Mouse (Mus musculus): ENCODE results near the gene Hexb.

The Hexb gene

DNA sequence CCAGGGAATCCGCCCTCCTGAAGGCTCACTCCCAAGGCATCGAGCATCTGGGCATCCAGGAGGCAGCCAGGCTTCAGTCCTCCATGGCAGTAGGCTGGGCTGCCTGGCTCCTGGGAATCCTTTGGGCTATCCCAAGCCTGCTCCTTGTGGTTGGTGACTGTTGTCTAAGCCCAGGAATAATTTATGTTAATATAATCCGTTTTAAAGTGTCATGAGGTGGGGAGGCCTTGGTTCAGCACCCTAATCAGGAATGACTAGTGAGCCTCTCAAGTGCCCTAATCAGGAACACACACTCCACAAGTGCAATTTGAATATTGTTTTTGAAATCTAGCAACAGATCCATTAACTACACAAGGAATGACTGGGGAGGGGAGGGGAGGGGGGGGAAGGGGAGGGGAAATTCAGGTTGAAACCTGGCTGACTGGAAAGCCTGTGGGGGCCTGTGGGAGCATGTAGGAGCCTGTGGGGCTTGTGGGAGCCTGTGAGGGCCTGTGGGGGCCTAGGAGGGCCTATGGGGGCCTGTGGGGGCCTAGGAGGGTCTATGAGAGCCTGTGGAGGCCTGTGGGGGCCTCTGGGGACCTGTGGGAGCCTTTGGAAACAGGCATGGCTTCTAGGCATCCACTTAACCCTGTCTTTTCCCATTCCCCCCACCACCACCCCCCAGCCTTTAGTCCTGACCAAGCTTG is 16.6 kb upstream of the Hexb start:
- Histone ChIP-seq H3K4me3 (replicated peaks; ENCODE audit: low read length) (no peak overlapping the region), H3K36me3 (ENCODE audit: insufficient read depth, low read length) (no peaks in the 10 kb centered on the region), H3K27me3 (ENCODE audit: insufficient read depth, low read length) (no peaks in the 10 kb centered on the region), H3K4me1 (replicated peaks; ENCODE audit: low read depth, low read length) (peaks cover 22% of the 10 kb centered on the region), H3K9me3 (ENCODE audit: low read length) (no peaks in the 10 kb centered on the region)
- TF ChIP-seq CTCF (conservative IDR thresholded peaks at IDR 0.05; ENCODE audit: low read length) (no peak), POU5F1 (IDR thresholded peaks at IDR 0.05; ENCODE audit: borderline replicate concordance, low read length) (no peak), NANOG (IDR thresholded peaks at IDR 0.05; ENCODE audit: borderline replicate concordance, low read length) (no peak)

GRCm38 (mm10) chr13:97208500-97209010 is 10.4 kb upstream of the Hexb start:
- Histone ChIP-seq H3K4me3 (replicated peaks; ENCODE audit: low read length) (peak overlapping the region; percentile 58), H3K27me3 (ENCODE audit: insufficient read depth, low read length) (no peaks in the 10 kb centered on the region), H3K9me3 (ENCODE audit: low read length) (no peaks in the 10 kb centered on the region), H3K36me3 (ENCODE audit: insufficient read depth, low read length) (no peaks in the 10 kb centered on the region), H3K4me1 (replicated peaks; ENCODE audit: low read depth, low read length) (peaks cover 55% of the 10 kb centered on the region)
- TF ChIP-seq CTCF (conservative IDR thresholded peaks at IDR 0.05; ENCODE audit: low read length) (no peak), NANOG (IDR thresholded peaks at IDR 0.05; ENCODE audit: borderline replicate concordance, low read length) (no peak), POU5F1 (IDR thresholded peaks at IDR 0.05; ENCODE audit: borderline replicate concordance, low read length) (no peak)

DNA sequence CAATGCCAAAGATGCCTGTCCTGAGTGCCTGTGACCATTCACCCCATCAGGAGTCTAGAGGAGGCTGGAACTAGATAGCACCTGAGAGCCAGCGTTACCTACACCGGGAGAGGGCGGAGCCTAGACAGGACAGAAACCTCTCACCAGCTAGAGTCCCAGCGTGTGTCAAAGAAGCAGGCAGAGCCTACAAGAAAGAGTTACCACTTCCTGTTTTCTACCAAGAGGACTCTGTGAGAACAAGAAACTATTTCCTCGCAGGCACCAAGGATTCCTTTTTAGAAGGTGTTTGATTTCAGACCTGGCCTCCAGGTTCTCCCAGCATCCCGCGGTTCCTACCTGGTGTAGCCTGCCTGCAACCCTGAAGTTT is 9.9 kb upstream of the Hexb start:
- no peaks in the 10 kb centered on the region for H3K9me3 ChIP-seq (ENCODE audit: low read length)
- TF ChIP-seq NANOG (IDR thresholded peaks at IDR 0.05; ENCODE audit: borderline replicate concordance, low read length), result no peak
- TF ChIP-seq POU5F1 (IDR thresholded peaks at IDR 0.05; ENCODE audit: borderline replicate concordance, low read length), result no peak
- no peak for TF ChIP-seq CTCF (conservative IDR thresholded peaks at IDR 0.05; ENCODE audit: low read length)
- H3K4me3 ChIP-seq (replicated peaks; ENCODE audit: low read length), result peak overlapping the region; percentile 58

DNA sequence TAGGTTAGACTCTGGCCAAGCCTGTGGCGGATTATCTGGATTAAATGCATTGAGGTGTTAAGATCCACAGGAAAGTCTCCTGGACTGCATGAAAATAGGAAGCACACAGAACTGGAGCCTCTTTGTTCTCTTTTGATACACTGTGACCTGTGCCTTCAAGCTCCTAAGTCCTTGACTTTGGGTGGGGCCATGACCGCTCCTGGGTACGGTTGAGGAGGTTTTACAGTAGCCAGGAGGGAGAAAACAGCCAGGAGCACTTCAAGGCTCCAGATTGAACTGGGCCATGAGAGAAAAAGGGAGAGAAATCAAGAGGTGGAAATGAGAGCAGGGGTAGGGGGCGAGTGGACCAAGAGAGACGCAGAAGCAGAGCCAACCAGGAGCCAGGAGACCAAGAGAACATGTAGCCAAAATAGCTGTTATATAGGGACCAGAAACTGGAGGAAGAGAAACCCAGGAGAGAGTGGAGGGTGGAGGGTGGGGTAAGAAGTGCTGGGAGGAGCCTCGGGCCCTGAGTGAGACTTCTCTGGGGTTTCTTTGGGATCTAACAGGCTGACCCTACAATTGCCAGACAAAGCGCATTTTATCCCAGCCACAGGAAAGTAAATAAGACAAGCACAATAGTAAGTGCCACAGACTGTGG is 9.4 kb upstream of the Hexb start:
- Histone ChIP-seq H3K4me1 (replicated peaks; ENCODE audit: low read depth, low read length) (peaks cover 59% of the 10 kb centered on the region), H3K9me3 (ENCODE audit: low read length) (no peaks in the 10 kb centered on the region), H3K36me3 (ENCODE audit: insufficient read depth, low read length) (no peaks in the 10 kb centered on the region), H3K27me3 (ENCODE audit: insufficient read depth, low read length) (no peaks in the 10 kb centered on the region), H3K4me3 (replicated peaks; ENCODE audit: low read length) (peak overlapping the region; percentile 58)
- TF ChIP-seq NANOG (IDR thresholded peaks at IDR 0.05; ENCODE audit: borderline replicate concordance, low read length), result no peak
- TF ChIP-seq CTCF (conservative IDR thresholded peaks at IDR 0.05; ENCODE audit: low read length), result no peak
- TF ChIP-seq POU5F1 (IDR thresholded peaks at IDR 0.05; ENCODE audit: borderline replicate concordance, low read length), result no peak

More for the DNA sequence above, 9.9 kb upstream of the Hexb start:
- Histone ChIP-seq H3K36me3 (ENCODE audit: insufficient read depth, low read length) (no peaks in the 10 kb centered on the region), H3K27me3 (ENCODE audit: insufficient read depth, low read length) (no peaks in the 10 kb centered on the region), H3K4me1 (replicated peaks; ENCODE audit: low read depth, low read length) (peaks cover 59% of the 10 kb centered on the region)

DNA sequence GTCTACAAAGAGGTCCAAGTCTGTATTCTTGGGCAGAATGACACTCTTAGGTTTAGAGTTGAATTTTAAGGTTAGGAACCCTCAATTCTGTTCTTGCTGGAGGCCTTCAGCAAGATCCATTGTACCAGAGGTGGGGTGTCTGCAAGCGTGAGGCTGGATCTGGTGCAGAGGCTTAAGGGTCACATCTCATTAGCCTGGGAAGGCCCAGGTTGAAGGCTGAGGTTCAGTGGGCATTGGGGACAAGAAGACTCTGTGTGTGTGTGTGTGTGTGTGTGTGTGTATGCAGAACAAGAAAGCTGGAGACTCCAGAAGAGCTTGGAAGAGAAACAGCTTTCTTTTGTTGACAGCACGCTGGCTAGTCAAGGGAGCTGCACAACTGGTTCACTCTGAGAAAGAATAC is 7.9 kb upstream of the Hexb start:
- no peaks in the 10 kb centered on the region for H3K9me3 ChIP-seq (ENCODE audit: low read length)
- H3K4me3 ChIP-seq (replicated peaks; ENCODE audit: low read length), result no peak overlapping the region
- TF ChIP-seq NANOG (IDR thresholded peaks at IDR 0.05; ENCODE audit: borderline replicate concordance, low read length), result no peak
- TF ChIP-seq POU5F1 (IDR thresholded peaks at IDR 0.05; ENCODE audit: borderline replicate concordance, low read length), result no peak
- TF ChIP-seq CTCF (conservative IDR thresholded peaks at IDR 0.05; ENCODE audit: low read length), result no peak
- peaks cover 58% of the 10 kb centered on the region for H3K4me1 ChIP-seq (replicated peaks; ENCODE audit: low read depth, low read length)
- no peaks in the 10 kb centered on the region for H3K27me3 ChIP-seq (ENCODE audit: insufficient read depth, low read length)
- no peaks in the 10 kb centered on the region for H3K36me3 ChIP-seq (ENCODE audit: insufficient read depth, low read length)

DNA sequence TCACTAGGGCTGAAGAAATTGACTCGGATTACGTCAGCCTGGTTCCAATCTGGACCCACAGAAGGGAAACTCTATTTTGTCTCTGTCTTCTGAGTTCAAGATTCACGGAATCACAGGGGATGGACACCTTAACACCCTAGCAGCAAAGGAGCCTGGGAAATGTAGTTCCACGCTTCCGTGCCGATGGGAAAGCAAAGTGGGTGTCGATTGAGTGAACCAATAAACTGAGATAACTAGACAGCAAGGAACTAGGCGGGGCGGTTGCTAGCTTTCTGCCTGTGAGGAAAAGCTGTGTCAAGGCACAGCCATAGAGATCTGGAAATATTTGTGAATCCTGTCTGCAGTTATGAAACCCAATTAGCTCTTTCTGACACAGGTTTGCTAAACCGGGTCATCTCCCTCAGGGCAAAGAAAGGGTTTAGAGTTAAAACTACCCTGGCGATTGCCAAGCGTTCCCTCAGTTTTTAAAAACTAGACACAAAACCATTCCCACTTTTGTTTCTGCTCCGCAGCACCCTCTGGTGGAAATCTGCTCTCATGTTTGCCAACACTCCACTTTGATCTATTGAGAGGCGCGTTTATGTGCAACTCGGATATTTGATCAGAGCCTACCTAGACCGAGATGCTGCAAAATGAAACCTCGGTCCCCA is 7.0 kb upstream of the Hexb start:
- H3K4me1 ChIP-seq (replicated peaks; ENCODE audit: low read depth, low read length), result peaks cover 66% of the 10 kb centered on the region
- H3K4me3 ChIP-seq (replicated peaks; ENCODE audit: low read length), result peak overlapping the region; percentile 61
- TF ChIP-seq NANOG (IDR thresholded peaks at IDR 0.05; ENCODE audit: borderline replicate concordance, low read length), result no peak
- peak; percentile 77 for TF ChIP-seq CTCF (conservative IDR thresholded peaks at IDR 0.05; ENCODE audit: low read length)
- H3K36me3 ChIP-seq (ENCODE audit: insufficient read depth, low read length), result no peaks in the 10 kb centered on the region
- H3K9me3 ChIP-seq (ENCODE audit: low read length), result no peaks in the 10 kb centered on the region
- no peaks in the 10 kb centered on the region for H3K27me3 ChIP-seq (ENCODE audit: insufficient read depth, low read length)

GRCm38 (mm10) chr13:97201896-97202295 is 3.7 kb upstream of the Hexb start:
- Histone ChIP-seq H3K9me3 (ENCODE audit: low read length) (no peaks in the 10 kb centered on the region), H3K4me3 (replicated peaks; ENCODE audit: low read length) (no peak overlapping the region), H3K27me3 (ENCODE audit: insufficient read depth, low read length) (no peaks in the 10 kb centered on the region), H3K4me1 (replicated peaks; ENCODE audit: low read depth, low read length) (peaks cover 70% of the 10 kb centered on the region), H3K36me3 (ENCODE audit: insufficient read depth, low read length) (no peaks in the 10 kb centered on the region)
- TF ChIP-seq CTCF (conservative IDR thresholded peaks at IDR 0.05; ENCODE audit: low read length), result no peak
- no peak for TF ChIP-seq NANOG (IDR thresholded peaks at IDR 0.05; ENCODE audit: borderline replicate concordance, low read length)
- no peak for TF ChIP-seq POU5F1 (IDR thresholded peaks at IDR 0.05; ENCODE audit: borderline replicate concordance, low read length)

GRCm38 (mm10) chr13:97201076-97201475 is 2.9 kb upstream of the Hexb start:
- H3K36me3 ChIP-seq (ENCODE audit: insufficient read depth, low read length), result no peaks in the 10 kb centered on the region
- H3K4me1 ChIP-seq (replicated peaks; ENCODE audit: low read depth, low read length), result peaks cover 72% of the 10 kb centered on the region
- no peak overlapping the region for H3K4me3 ChIP-seq (replicated peaks; ENCODE audit: low read length)
- no peaks in the 10 kb centered on the region for H3K9me3 ChIP-seq (ENCODE audit: low read length)
- TF ChIP-seq CTCF (conservative IDR thresholded peaks at IDR 0.05; ENCODE audit: low read length) (no peak), POU5F1 (IDR thresholded peaks at IDR 0.05; ENCODE audit: borderline replicate concordance, low read length) (no peak), NANOG (IDR thresholded peaks at IDR 0.05; ENCODE audit: borderline replicate concordance, low read length) (no peak)
- no peaks in the 10 kb centered on the region for H3K27me3 ChIP-seq (ENCODE audit: insufficient read depth, low read length)

Data from E14TG2a.4 (cell line).